Mouse (Mus musculus) myocyte (in vitro differentiated cells): ENCODE measurements at regions not wholly inside any gene's neighbourhood (a gene's known extent, or its start where the extent isn't known, plus 50 kb on each side); places are given as distances from the start of the nearest gene placed in this dataset.

Source experiments
- CEBPB ChIP-seq: IDR thresholded peaks from 2 replicates; pipeline ENCODE4 v1.6.1; 2011; ENCODE audit warnings: mild to moderate bottlenecking, moderate library complexity; ENCODE audit not compliant: poor library complexity, insufficient read depth, severe bottlenecking
- E2F4 ChIP-seq: IDR thresholded peaks from one replicate; pipeline ENCODE4 v1.6.1; 2011; ENCODE audit warnings: mild to moderate bottlenecking, control low read depth, moderate library complexity; ENCODE audit not compliant: insufficient read depth
- MAX ChIP-seq: IDR thresholded peaks from one replicate; pipeline ENCODE4 v1.6.1; 2011; ENCODE audit warnings: low read depth, mild to moderate bottlenecking, control low read depth
- MYOG ChIP-seq, 3 experiments: IDR thresholded peaks; one replicate each; pipeline ENCODE4 v1.6.1; 2011; ENCODE audit warnings: control low read depth in 2 of 3, low read depth in 2 of 3, mild to moderate bottlenecking in 2 of 3; ENCODE audit not compliant: insufficient read length in 2 of 3, control insufficient read depth in 1 of 3, insufficient read depth in 1 of 3
- POLR2A ChIP-seq: IDR thresholded peaks from one replicate; pipeline ENCODE4 v1.6.1; 2011; ENCODE audit warnings: low read depth, mild to moderate bottlenecking, control low read depth, moderate library complexity; ENCODE audit not compliant: insufficient read length
- POLR2AphosphoS2 ChIP-seq: IDR thresholded peaks from one replicate; pipeline ENCODE4 v1.6.1; 2011; ENCODE audit warnings: low read depth, control low read depth; ENCODE audit not compliant: insufficient read length
- SRF ChIP-seq: IDR thresholded peaks from one replicate; pipeline ENCODE4 v1.6.1; 2011; ENCODE audit warnings: low read depth; ENCODE audit not compliant: control insufficient read depth, insufficient read length
- TCF3 ChIP-seq: IDR thresholded peaks from one replicate; pipeline ENCODE4 v1.6.1; 2011; ENCODE audit warnings: low read depth, control low read depth; ENCODE audit not compliant: insufficient read length
- USF1 ChIP-seq: IDR thresholded peaks from one replicate; pipeline ENCODE4 v1.6.1; 2011; ENCODE audit warnings: low read depth, mild to moderate bottlenecking, control low read depth, moderate library complexity

DNA sequence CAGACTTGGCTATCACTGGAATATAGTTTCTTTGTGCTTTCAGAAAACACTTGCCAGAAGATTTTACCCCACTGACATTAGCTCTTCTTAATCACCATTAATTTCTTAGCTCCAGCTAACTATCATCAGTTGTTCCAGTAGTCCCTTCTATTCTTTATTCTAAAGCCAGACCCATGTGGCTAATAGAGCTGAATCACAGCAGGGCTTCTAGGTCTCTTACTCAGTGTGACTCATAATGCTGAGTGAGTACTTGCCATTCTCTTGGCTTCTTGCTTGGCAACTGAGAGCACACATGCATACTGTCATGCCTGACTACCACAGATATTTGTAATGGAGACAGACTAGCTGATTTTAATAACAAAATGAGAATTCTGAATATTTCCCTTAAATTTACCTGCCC, 1001.0 kb downstream of the Fstl5 start:
- TF ChIP-seq E2F4 = no peak
- no peak for TF ChIP-seq POLR2A
- TF ChIP-seq MYOG (IDR thresholded peaks at IDR 0.05; ENCODE audit: control insufficient read depth in 1 of 3, insufficient read depth in 1 of 3, insufficient read length in 2 of 3, low read depth in 2 of 3) = no peak
- TF ChIP-seq MAX = no peak
- no peak for TF ChIP-seq USF1
- TF ChIP-seq CEBPB = no peak
- no peak for TF ChIP-seq POLR2AphosphoS2
- no peak for TF ChIP-seq TCF3
- no peak for TF ChIP-seq SRF
